Mouse (Mus musculus): ENCODE measurements around the gene Arid5b.

Gene Arid5b

GRCm38 (mm10) chr10:68089435-68090196 lies 188.9 kb downstream of the Arid5b start:
- no peak for DNase-seq (ENCODE audit: low spot score)

- DNase-seq (ENCODE audit: low spot score): no peak
Observed at GRCm38 (mm10) chr10:68087722-68088121, 190.8 kb downstream of the Arid5b start.

GRCm38 (mm10) chr10:68086973-68087372 lies 191.6 kb downstream of the Arid5b start:
- DNase-seq (ENCODE audit: low spot score): no peak

GRCm38 (mm10) chr10:68085574-68085973 lies 193.0 kb downstream of the Arid5b start:
- DNase-seq (ENCODE audit: low spot score): no peak

- no peak for DNase-seq (ENCODE audit: low spot score)
Observed at GRCm38 (mm10) chr10:68081712-68082111, 196.8 kb downstream of the Arid5b start.

DNA sequence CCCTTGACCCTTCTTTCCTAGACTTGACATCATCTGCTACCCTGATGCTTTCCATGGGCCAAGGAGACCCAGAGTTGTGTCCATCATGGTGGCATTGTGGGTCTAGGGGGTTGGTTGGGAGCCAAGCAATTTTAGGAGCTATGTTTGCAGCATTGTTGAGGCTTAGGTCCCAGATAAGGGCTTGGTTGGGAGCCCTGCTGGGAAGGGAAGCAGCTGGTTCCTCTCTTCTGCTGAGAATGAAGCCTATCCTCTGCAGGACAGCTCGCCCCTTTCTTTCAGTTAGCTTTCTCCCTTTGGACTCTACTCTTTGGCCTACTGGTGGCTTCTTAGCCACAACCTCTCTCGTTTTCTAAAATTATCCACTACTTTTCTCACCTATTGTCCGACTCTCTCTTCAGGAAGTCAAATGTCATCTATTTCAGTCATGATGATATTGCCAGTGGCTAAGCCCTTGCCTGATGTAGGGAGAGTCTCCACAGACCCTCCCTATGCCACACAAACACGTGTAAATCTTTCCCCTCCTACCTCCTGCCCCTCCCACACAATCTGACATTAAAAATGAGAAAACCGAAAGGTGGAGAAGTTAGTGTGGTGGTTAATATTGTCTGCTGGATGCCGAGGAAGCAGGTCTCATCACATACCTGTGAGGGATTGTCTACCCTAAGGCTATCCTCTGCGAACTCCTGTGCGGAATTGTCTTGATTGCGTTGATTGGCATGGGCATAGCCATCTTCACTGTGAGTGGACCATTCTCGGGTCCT lies 198.4 kb downstream of the Arid5b start:
- no peak for DNase-seq (ENCODE audit: low spot score)

GRCm38 (mm10) chr10:68078708-68079107 lies 199.8 kb downstream of the Arid5b start:
- no peak for DNase-seq (ENCODE audit: low spot score)

GRCm38 (mm10) chr10:68075181-68075580 lies 203.4 kb downstream of the Arid5b start:
- DNase-seq (ENCODE audit: low spot score): no peak

DNA sequence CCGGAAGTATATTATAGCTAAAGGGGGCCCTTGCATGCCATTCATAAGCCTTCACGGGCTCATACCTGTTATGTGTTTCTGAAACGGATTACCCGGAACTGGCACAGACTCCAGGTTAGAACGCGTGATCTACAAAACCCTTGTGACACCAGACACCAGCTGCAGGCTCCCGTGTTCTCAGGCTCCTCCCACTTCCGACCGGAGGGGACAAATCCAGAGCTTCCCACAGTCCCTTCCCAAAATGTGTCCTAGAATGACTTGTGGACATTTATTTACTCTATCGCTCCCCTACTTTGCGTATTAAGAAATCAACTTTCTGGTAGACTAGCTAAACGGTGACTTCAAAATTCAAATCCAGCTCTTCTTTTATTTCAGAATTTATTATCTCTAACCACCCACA lies 204.2 kb downstream of the Arid5b start:
- no peak for DNase-seq (ENCODE audit: low spot score)

DNA sequence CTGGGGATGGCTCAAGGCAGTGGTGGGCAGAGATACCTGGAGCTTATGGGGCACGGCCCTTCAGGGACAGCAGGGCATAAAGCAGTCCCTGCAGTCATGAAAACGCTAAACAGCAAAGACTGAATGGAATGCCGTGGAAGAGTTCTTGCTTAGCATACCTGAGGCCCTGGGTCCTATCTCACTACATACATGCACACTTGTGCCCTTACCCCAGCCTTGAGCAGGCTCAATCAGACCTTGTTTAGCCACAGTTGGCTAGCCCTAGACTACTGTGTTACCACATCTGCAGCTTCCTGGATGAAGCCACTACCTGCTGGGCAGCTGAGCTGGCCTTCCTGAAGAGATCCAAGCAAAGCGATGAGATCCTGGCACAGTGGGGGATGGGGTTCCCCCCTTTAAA lies 205.9 kb downstream of the Arid5b start:
- no peak for DNase-seq (ENCODE audit: low spot score)

DNA sequence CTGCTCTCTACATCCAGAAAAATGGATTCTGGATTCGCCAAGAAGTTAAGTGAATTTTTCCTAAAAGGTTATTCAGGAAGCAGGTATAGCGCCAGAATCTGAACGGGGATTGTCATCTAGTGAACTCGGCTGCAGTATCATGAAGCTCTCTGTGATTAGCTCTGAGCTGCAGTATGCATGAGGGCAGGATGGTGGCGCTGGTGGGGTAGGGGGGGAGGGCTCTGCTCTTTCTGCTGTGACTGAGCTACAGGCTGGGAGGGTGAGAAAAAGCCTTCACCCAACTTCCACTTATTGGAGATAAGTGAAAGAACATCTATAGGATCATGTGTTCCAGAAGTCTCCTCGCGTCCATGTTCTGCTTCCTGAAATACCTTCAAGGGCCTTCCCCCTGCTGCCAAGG lies 207.5 kb downstream of the Arid5b start:
- DNase-seq (ENCODE audit: low spot score): no peak

GRCm38 (mm10) chr10:68068426-68068825 lies 210.1 kb downstream of the Arid5b start:
- no peak for DNase-seq (ENCODE audit: low spot score)

DNA sequence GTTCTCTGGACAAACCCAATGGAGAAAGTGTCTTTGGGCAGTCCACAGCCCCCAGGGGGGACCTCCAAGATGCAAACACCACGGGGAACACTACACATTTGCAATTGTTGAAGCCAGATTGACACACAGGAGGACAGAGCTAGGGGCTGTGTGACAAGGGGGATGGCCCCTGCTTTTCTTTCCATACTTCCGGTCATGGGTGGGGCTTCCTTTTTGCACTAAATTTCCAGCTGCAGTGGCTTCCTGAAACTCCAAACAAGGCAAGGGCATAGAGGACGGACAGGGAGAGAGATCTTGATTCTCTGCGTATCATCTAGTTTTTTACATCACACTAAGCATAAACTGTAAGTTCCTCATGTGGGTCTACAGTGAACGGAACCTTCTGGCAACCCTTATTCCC lies 210.6 kb downstream of the Arid5b start:
- DNase-seq (ENCODE audit: low spot score): no peak

- no peak for DNase-seq (ENCODE audit: low spot score)
Observed at GRCm38 (mm10) chr10:68066173-68066572, 212.4 kb downstream of the Arid5b start.

- DNase-seq (ENCODE audit: low spot score): no peak
Observed at GRCm38 (mm10) chr10:68064571-68064970, 214.0 kb downstream of the Arid5b start.

GRCm38 (mm10) chr10:68063806-68064545 lies 214.6 kb downstream of the Arid5b start:
- DNase-seq (ENCODE audit: low spot score): no peak

GRCm38 (mm10) chr10:68061249-68061615 lies 217.3 kb downstream of the Arid5b start:
- DNase-seq (ENCODE audit: low spot score): no peak

- DNase-seq (ENCODE audit: low spot score): no peak
Observed at GRCm38 (mm10) chr10:68060590-68061248, 217.8 kb downstream of the Arid5b start.

- DNase-seq (ENCODE audit: low spot score): no peak
Observed at GRCm38 (mm10) chr10:68058378-68058777, 220.2 kb downstream of the Arid5b start.

- DNase-seq (ENCODE audit: low spot score): no peak
Observed at GRCm38 (mm10) chr10:68057841-68058240, 220.7 kb downstream of the Arid5b start.

DNA sequence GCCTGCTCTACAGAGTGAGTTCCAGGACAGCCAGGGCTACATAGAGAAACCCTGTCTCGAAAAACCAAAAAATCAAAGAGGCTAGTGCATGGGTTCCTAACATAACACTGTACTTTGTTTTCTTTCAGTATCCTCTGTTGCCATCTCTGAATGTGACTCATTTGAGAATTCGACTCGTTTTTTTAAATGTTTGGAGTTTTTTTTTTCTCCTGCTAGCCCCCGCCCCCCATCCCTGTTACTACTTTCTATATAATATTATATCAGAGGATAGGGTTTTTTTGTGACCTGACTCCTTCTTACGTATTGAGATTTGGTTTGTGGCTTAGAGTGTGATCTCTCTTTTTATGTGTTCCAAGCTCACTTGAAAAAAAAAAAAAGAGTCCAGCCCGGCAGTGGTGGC lies 223.8 kb downstream of the Arid5b start:
- DNase-seq (ENCODE audit: low spot score): no peak

DNA sequence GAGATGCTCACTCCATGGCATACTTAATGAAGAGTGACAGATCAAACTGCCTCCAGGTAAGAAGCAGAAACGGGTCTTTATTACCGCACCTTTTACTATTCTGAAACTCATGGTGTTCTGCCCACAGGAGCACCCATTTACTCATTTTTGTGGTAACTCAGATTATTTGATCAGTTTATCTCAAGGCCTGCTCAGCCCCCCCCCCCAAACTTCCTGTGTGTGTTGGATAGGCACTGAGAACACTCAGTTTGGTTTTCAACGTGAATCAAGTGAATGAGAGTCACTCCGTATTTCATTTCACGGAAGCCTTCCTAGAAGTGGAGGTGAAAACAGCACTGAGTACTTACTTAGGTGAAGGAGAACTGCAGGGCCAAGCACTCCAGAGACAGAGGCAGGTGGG lies 224.4 kb downstream of the Arid5b start:
- no peak for DNase-seq (ENCODE audit: low spot score)
